Mouse (Mus musculus): Measurements from ENCODE around the gene Poc1a.

The Poc1a gene

GRCm38 (mm10) chr9:106265358-106266075, 15.3 kb upstream of the Poc1a start:
- DNase-seq (ENCODE audit: low read depth): no peak

- DNase-seq (ENCODE audit: low read depth): no peak
These were observed 13.8 kb upstream of the Poc1a start for GRCm38 (mm10) chr9:106266936-106267657.

- DNase-seq (ENCODE audit: low read depth): no peak
These were observed 12.4 kb upstream of the Poc1a start for GRCm38 (mm10) chr9:106268421-106268820.

- DNase-seq (ENCODE audit: low read depth): no peak
These were observed 11.6 kb upstream of the Poc1a start for GRCm38 (mm10) chr9:106269076-106269788.

- DNase-seq (ENCODE audit: low read depth): no peak
These were observed 11.0 kb upstream of the Poc1a start for GRCm38 (mm10) chr9:106269879-106270278.

- DNase-seq (ENCODE audit: low read depth): no peak
These were observed 10.2 kb upstream of the Poc1a start for GRCm38 (mm10) chr9:106270656-106271055.

GRCm38 (mm10) chr9:106272288-106272687, 8.6 kb upstream of the Poc1a start:
- DNase-seq (ENCODE audit: low read depth): no peak

GRCm38 (mm10) chr9:106273276-106273675, 7.6 kb upstream of the Poc1a start:
- DNase-seq (ENCODE audit: low read depth): no peak

GRCm38 (mm10) chr9:106273791-106274190, 7.1 kb upstream of the Poc1a start:
- DNase-seq (ENCODE audit: low read depth): no peak

GRCm38 (mm10) chr9:106274652-106275180, 6.1 kb upstream of the Poc1a start:
- DNase-seq (ENCODE audit: low read depth): no peak

- no peak for DNase-seq (ENCODE audit: low read depth)
These were observed 5.1 kb upstream of the Poc1a start for GRCm38 (mm10) chr9:106275806-106276205.

GRCm38 (mm10) chr9:106280386-106280785, 475 bp upstream of the Poc1a start:
- no peak for DNase-seq (ENCODE audit: low read depth)

- DNase-seq (ENCODE audit: low read depth): no peak
These were observed 1.2 kb downstream of the Poc1a start for GRCm38 (mm10) chr9:106282024-106282423.

- no peak for DNase-seq (ENCODE audit: low read depth)
These were observed 6.3 kb downstream of the Poc1a start for GRCm38 (mm10) chr9:106287165-106287564.

GRCm38 (mm10) chr9:106288864-106289263, 8.0 kb downstream of the Poc1a start:
- DNase-seq (ENCODE audit: low read depth): peak; percentile 84

- no peak for DNase-seq (ENCODE audit: low read depth)
These were observed 9.0 kb downstream of the Poc1a start for GRCm38 (mm10) chr9:106289841-106290240.

- DNase-seq (ENCODE audit: low read depth): no peak
These were observed 9.8 kb downstream of the Poc1a start for GRCm38 (mm10) chr9:106290636-106291122.

GRCm38 (mm10) chr9:106293569-106294156, 12.8 kb downstream of the Poc1a start:
- DNase-seq (ENCODE audit: low read depth): no peak

GRCm38 (mm10) chr9:106296637-106297174, 15.8 kb downstream of the Poc1a start:
- no peak for DNase-seq (ENCODE audit: low read depth)

- DNase-seq (ENCODE audit: low read depth): no peak
These were observed 19.4 kb downstream of the Poc1a start for GRCm38 (mm10) chr9:106300176-106300803.

GRCm38 (mm10) chr9:106300949-106301348, 20.1 kb downstream of the Poc1a start:
- no peak for DNase-seq (ENCODE audit: low read depth)
